Comparison of ENCODE assay signal across 7 mouse cellular contexts in genomic region chr14:79737642-79738379, GRCm38 (mm10). TPM values are rescaled to one million over a fixed set of nuclear protein-coding genes. Genes with fewer than 3 reads are reported as not detected.
A peak's percentile ranks its signal among the peaks of the same experiment; 100 is the strongest.
DNase-seq lines count a peak whose midpoint lies in the region; ATAC-seq and TF ChIP-seq lines count a peak whose summit lies in the region.

No protein-coding gene starts in this region.

- WGBS in kidney, embryonic 14.5 days = 61% methylated on average over 9 of the region's 9 CpGs
- 60% methylated on average over 9 of the region's 9 CpGs for WGBS in hindbrain, embryonic 13.5 days

- H3K36me3 ChIP-seq in kidney, embryonic 14.5 days (ENCODE audit: control insufficient read depth, insufficient read depth, low read length) = no peaks in the 10 kb centered on the region
- no peaks in the 10 kb centered on the region for H3K36me3 ChIP-seq in MEL (ENCODE audit: control insufficient read depth in 1 of 2, insufficient read depth in 2 of 2, low read length in 2 of 2)
- no peaks in the 10 kb centered on the region for H3K36me3 ChIP-seq in hindbrain, embryonic 13.5 days

- DNase-seq in kidney, adult 8-10 months = no peak
- DNase-seq in B cell, adult 2 months = peak; percentile 5 to 9
- no peak for DNase-seq in MEL (ENCODE audit: low read depth, low spot score)
- peak; percentile 45 for DNase-seq in retina, postnatal 1 day

- no peaks in the 10 kb centered on the region; the same call in 1 of the 2 replicates for H3K9me3 ChIP-seq in kidney, embryonic 14.5 days (ENCODE audit: control insufficient read depth, low read length)
- no peaks in the 10 kb centered on the region for H3K9me3 ChIP-seq in MEL (replicated peaks; ENCODE audit: insufficient read depth, low read length)
- H3K9me3 ChIP-seq in hindbrain, embryonic 13.5 days = no peaks in the 10 kb centered on the region

- peak; percentile 45 for TF ChIP-seq RAD21 in MEL (IDR thresholded peaks at IDR 0.05; ENCODE audit: low read depth, low read length)

- no peak overlapping the region for H3K27ac ChIP-seq in kidney, embryonic 14.5 days (ENCODE audit: low read depth, low read length)
- H3K27ac ChIP-seq in MEL (ENCODE audit: control insufficient read depth, low read depth, low read length) = no peak overlapping the region
- H3K27ac ChIP-seq in hindbrain, embryonic 13.5 days = peak overlapping the region; percentile 63

- H3K9ac ChIP-seq in kidney, embryonic 14.5 days (ENCODE audit: low read depth, low read length) = no peak overlapping the region
- no peak overlapping the region for H3K9ac ChIP-seq in MEL (ENCODE audit: control insufficient read depth, low read depth, low read length, poor library complexity, severe bottlenecking)
- no peak overlapping the region for H3K9ac ChIP-seq in hindbrain, embryonic 13.5 days

- H3K4me1 ChIP-seq in kidney, embryonic 14.5 days (ENCODE audit: control insufficient read depth, insufficient read depth, low read length) = no peaks in the 10 kb centered on the region
- H3K4me1 ChIP-seq in MEL (ENCODE audit: control insufficient read depth in 1 of 2, insufficient read depth in 2 of 2, low read length in 2 of 2) = no peaks in the 10 kb centered on the region
- H3K4me1 ChIP-seq in hindbrain, embryonic 13.5 days (replicated peaks) = peaks cover 19% of the 10 kb centered on the region

- no peak for TF ChIP-seq EP300 in MEL (IDR thresholded peaks at IDR 0.05; ENCODE audit: low read depth in 1 of 2, low read length in 2 of 2)

- ATAC-seq in kidney, embryonic 14.5 days (ENCODE audit: low FRiP score, low TSS enrichment) = peak; percentile 46; the same call in 1 of the 2 replicates
- peak; percentile 50 for ATAC-seq in hindbrain, embryonic 13.5 days (ENCODE audit: low FRiP score)
- ATAC-seq in activated CD4-positive, CD25-positive, alpha-beta regulatory T cell, adult 4 months = no peak

- H3K4me3 ChIP-seq in kidney, embryonic 14.5 days (ENCODE audit: low read length) = no peak overlapping the region
- H3K4me3 ChIP-seq in MEL (ENCODE audit: control insufficient read depth in 1 of 2, insufficient read depth in 1 of 2, low read depth in 2 of 2, low read length in 2 of 2) = no peak overlapping the region
- no peak overlapping the region for H3K4me3 ChIP-seq in hindbrain, embryonic 13.5 days

- TF ChIP-seq CTCF in MEL (IDR thresholded peaks at IDR 0.05 in 2 of 3, conservative IDR thresholded peaks at IDR 0.05 in 1 of 3; ENCODE audit: control insufficient read depth in 1 of 3, insufficient read depth in 1 of 3, low read depth in 2 of 3, low read length in 3 of 3, poor library complexity in 1 of 3, severe bottlenecking in 1 of 3) = peak; percentile 23 to 62 (median 37); a peak in 5 of 6 replicates

- TF ChIP-seq POLR2A in MEL (IDR thresholded peaks at IDR 0.05; ENCODE audit: control insufficient read depth in 1 of 2, insufficient read depth in 1 of 2, low read depth in 1 of 2, low read length in 2 of 2, poor library complexity in 1 of 2) = no peak

- H3K27me3 ChIP-seq in kidney, embryonic 14.5 days (ENCODE audit: control insufficient read depth, insufficient read depth, low read length) = no peaks in the 10 kb centered on the region
- no peaks in the 10 kb centered on the region; a peak in 1 of 4 replicates for H3K27me3 ChIP-seq in MEL (ENCODE audit: control insufficient read depth in 1 of 2, insufficient read depth in 2 of 2, low read length in 2 of 2)
- H3K27me3 ChIP-seq in hindbrain, embryonic 13.5 days = no peaks in the 10 kb centered on the region

- no peaks in the 10 kb centered on the region for H3K79me2 ChIP-seq in MEL (ENCODE audit: control insufficient read depth, insufficient read depth, low read length, poor library complexity)

- H3K4me2 ChIP-seq in kidney, embryonic 14.5 days (replicated peaks; ENCODE audit: low read depth, low read length) = no peak overlapping the region
- H3K4me2 ChIP-seq in hindbrain, embryonic 13.5 days = no peak overlapping the region

TF ChIP-seq in MEL, 35 proteins besides CTCF, POLR2A, EP300 and RAD21:
- no peak for TF ChIP-seq HCFC1 (IDR thresholded peaks at IDR 0.05; ENCODE audit: low read depth, low read length)
- TF ChIP-seq SMC3 (IDR thresholded peaks at IDR 0.05; ENCODE audit: low read depth, low read length) = peak; percentile 39
- TF ChIP-seq UBTF (IDR thresholded peaks at IDR 0.05; ENCODE audit: borderline replicate concordance, insufficient read depth, low read depth, low read length) = no peak
- no peak for TF ChIP-seq POLR2AphosphoS2 (IDR thresholded peaks at IDR 0.05; ENCODE audit: low read length)
- TF ChIP-seq ZC3H11A (IDR thresholded peaks at IDR 0.05; ENCODE audit: low read depth, low read length) = 0 out of 2 replicates have a peak, but pooled peaks have one; percentile 22

RNA-seq across cellular contexts. Expression of gene Pcdh8, which starts 33.3 kb away (rescaled TPM):
- polyA plus RNA-seq in kidney, embryonic 14.5 days (2014; fragmentation: Nextera tagmentation; extraction: Ambion mirVana) = 2.0 and 2.5 TPM in 2 replicates
- total RNA-seq in MEL (2012; rRNA removed) = not detected in 2 replicates
- polyA plus RNA-seq in MEL (2012; ENCODE audit: insufficient read depth in 1 of 2, insufficient read length in 2 of 2, low read depth in 1 of 2, low replicate concordance in 2 of 2, missing spikeins in 1 of 2) = not detected
- polyA plus RNA-seq in hindbrain, embryonic 13.5 days (2015; fragmentation: Nextera tagmentation; extraction: Ambion mirVana) = 33.2 and 35.3 TPM in 2 replicates
- polyA plus RNA-seq in activated CD4-positive, CD25-positive, alpha-beta regulatory T cell, adult 4 months (2017; shearing (Covaris generic)) = not detected

Comparison
In these comparisons a context has a peak if more than half of its experiments do, and no peak if none do; other contexts are left out.
1. DNase-seq: peak in B cell, adult 2 months (2 of 2) and retina, postnatal 1 day (single experiment); none in kidney, adult 8-10 months (0 of 2) and MEL (single experiment).